Mouse (Mus musculus) G1E (cell line): ENCODE measurements around the gene Unc5c.

Experiments used
- CTCF ChIP-seq: IDR thresholded peaks from 2 replicates; pipeline ENCODE4 v1.5.1; 2012; ENCODE audit warnings: low read depth, low read length, inconsistent platforms, mixed read lengths
- GATA1 ChIP-seq: IDR thresholded peaks from 2 replicates; pipeline ENCODE4 v1.6.1; 2012; ENCODE audit warnings: borderline replicate concordance, low read length, inconsistent platforms, mixed read lengths
- POLR2AphosphoS5 ChIP-seq: IDR thresholded peaks from 2 replicates; pipeline ENCODE4 v1.6.1; 2012; ENCODE audit warnings: low read depth, low read length, inconsistent platforms; ENCODE audit not compliant: insufficient replicate concordance
- TAL1 ChIP-seq: conservative IDR thresholded peaks from 2 replicates; pipeline ENCODE4 v1.6.1; 2012; ENCODE audit warnings: low read depth, low read length, inconsistent platforms, mixed read lengths

GRCm38 (mm10) chr3:141792106-141792505 is 327.1 kb downstream of the Unc5c start:
- no peak for TF ChIP-seq CTCF
- no peak for TF ChIP-seq GATA1
- TF ChIP-seq POLR2AphosphoS5 = no peak
- TF ChIP-seq TAL1 = no peak
